Mouse (Mus musculus) 416B (cell line): ENCODE measurements around the gene Ttc7b.
A peak's percentile ranks its signal among the peaks of the same experiment; 100 is the strongest.

Experiments
- DNase-seq: peaks from one replicate; pipeline ENCODE4 v3.0.0; 2011; ENCODE audit warnings: low read depth

Ttc7b gene

DNA sequence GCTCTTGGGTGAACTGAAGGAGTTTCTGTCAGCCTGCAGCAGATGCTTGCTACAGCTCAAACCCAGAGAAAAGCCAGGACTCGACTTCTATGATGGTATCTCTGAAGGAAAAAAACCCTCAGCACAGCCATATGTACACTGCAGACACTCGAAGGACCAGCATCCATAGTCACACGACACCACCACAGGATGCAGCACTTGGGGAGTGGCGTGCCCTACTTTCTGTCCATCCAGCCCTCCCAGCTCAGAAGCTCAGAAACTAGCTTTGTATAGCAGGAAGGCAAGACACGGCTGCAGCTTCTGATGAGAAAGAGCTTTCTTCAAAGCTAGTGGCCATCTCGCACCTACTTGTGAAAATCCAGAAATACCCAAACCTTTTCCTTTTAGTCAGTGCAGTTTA lies 104.8 kb downstream of the Ttc7b start:
- DNase-seq: no peak

- DNase-seq: no peak
Observed at GRCm38 (mm10) chr12:100414717-100415398, 105.8 kb downstream of the Ttc7b start.

DNA sequence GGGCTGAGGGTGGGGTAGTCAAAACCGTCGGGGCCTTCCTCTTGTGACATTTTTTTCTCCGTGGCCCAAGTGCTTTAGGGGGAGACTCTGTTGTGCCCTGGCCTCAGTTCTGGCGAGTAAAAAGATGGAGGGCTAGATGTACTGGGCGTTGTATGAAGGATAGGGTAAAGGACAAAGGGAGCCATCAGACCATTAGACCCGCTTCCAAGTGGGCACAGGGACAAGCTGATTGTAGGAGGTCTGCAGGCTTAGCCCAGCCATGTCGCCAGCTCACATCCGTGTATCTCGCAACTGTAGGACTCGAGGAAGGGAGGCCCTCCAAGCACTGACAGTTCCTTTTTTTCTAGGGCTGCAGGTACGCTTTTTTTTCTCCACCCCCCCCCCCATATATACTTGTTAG lies 111.9 kb downstream of the Ttc7b start:
- DNase-seq: no peak

DNA sequence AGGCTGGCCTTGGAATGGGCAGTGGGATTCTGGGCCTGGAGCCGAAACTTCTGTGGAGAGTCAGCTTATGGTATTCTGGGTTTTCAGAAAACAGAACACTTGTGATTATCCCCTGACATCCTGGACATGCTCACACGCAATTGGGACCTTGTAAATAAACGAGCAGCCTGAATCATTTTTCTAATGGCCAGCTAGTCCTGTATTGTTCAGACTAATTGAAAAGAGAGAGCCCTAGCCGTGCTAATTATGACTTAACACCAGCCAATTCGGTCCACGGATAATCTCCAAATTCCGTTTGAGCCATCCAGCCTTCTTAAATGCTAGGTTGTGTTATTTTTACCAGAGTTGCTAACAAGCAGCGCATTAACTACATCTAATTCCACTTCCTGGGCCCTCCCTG lies 112.5 kb downstream of the Ttc7b start:
- no peak for DNase-seq

- no peak for DNase-seq
Observed at GRCm38 (mm10) chr12:100407371-100407770, 113.3 kb downstream of the Ttc7b start.

DNA sequence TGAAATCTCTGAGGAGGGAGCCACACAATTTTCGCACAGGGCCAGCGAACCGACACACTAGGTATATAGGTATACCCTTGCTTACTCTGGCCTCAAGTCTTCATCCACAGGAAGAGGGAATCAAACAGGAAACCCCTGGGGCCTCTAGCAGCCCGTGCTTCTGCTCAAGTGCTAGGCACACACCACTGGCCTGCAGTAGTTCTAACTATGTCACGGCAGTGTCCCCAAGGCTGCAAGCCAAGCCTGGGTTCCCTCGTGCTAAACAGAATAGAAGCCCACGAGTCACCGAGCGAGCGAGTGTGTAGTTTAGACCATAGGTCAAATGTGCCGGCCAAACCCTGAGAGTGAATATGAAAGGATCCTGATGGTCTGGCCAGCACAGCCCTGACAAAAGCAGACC lies 114.5 kb downstream of the Ttc7b start:
- DNase-seq: no peak

GRCm38 (mm10) chr12:100405512-100406030 lies 115.1 kb downstream of the Ttc7b start:
- DNase-seq: no peak

GRCm38 (mm10) chr12:100404430-100404829 lies 116.2 kb downstream of the Ttc7b start:
- no peak for DNase-seq

DNA sequence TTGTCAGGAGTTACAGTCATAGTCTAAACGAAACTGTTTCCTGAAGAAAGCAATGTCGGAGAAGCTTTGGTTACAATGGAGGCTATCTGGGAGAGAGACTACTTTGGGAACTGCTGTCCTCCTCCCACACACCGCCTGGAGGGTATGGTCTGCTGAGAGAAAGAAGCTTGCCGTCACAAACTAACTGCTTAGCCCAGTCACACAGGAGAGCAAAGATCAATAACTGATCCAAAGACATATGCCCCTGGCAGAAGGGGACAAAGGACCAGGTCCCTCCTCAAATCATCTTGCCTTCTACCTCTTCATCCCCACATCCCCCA lies 117.7 kb downstream of the Ttc7b start:
- DNase-seq: no peak

- no peak for DNase-seq
Observed at GRCm38 (mm10) chr12:100402296-100403004, 118.2 kb downstream of the Ttc7b start.

GRCm38 (mm10) chr12:100400119-100400518 lies 120.5 kb downstream of the Ttc7b start:
- DNase-seq: no peak

DNA sequence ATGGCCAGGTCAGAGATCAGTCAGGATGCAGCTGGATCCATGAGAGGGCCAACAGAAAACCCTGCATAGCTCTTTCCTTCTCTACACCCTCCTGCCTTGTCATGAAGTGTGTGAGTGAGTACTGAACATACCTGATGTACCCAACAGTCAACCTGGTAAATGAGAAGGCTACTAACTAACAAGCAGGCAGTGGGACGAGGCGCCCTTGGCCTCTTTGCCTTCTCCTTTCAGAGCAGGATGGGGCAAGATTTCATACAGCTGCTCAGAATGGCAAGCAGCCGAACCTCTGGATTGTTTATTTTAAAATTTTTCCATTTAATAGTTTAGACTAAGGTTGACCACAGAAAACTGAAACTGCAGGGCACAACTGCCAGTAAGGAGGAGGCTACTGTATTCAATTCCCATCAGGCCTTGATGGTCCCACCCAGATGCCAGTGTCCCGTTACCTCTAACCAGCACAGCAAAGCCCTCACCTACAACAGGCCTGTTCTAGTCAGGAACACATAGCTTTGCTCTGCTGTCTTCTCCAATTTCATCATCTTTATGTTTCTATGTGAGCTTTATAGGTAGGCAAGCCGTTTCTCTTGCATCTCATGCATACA lies 121.4 kb downstream of the Ttc7b start:
- DNase-seq: no peak

- DNase-seq: no peak
Observed at GRCm38 (mm10) chr12:100398268-100398943, 122.2 kb downstream of the Ttc7b start.

DNA sequence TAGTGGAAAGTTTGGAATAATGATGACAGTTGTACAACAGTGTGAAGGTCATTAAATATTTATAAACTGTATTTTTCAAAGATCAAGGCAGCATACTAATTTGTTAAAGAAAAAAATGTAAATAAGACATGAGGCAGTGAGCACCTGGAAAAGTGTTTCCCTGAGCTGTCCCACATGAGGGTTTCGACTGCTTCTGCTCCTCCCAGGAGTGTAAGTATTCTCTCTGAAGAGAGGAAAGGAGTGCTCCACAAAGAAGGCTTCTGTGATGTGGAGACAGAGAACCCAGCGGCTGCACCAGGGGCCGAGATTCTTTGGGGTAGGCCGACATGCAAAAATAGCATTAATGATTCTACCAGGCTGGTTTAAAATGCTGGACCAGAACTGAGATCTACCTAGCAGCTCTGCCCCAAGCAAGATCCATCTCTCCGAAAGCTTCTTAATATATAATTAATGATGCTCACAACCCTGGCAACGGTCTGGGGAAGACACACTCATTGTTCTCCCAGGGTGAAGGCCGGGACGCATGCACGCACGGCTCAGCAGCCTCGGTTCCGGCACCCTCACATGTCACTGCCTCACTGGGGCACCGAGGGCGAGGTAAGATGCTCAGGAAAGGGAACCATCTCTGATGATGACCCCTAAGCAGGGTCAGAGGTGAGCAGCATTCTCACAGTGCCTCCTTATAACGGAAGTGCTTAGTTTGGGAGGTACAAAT lies 123.0 kb downstream of the Ttc7b start:
- no peak for DNase-seq

DNA sequence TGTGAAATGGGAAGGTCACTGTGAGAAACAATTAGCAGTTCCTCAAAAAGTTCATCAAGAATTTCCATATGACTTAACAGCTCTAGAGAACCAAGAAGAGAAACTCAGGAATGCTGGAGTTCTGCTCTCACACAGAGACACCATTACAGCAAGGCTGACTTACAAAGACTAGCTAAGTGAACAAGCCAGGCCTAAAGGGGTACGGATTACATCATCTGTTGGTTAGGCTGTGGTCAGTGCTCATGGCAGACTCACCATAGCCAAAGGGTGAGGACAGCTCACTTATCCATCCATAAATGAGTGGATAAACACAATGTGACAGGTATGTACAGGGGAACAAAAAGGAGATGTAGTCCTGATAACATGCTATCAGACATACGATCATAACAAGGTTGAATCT lies 123.8 kb downstream of the Ttc7b start:
- peak; percentile 56 for DNase-seq

GRCm38 (mm10) chr12:100393532-100393931 lies 127.1 kb downstream of the Ttc7b start:
- DNase-seq: no peak

- DNase-seq: no peak
Observed at GRCm38 (mm10) chr12:100393109-100393508, 127.5 kb downstream of the Ttc7b start.

DNA sequence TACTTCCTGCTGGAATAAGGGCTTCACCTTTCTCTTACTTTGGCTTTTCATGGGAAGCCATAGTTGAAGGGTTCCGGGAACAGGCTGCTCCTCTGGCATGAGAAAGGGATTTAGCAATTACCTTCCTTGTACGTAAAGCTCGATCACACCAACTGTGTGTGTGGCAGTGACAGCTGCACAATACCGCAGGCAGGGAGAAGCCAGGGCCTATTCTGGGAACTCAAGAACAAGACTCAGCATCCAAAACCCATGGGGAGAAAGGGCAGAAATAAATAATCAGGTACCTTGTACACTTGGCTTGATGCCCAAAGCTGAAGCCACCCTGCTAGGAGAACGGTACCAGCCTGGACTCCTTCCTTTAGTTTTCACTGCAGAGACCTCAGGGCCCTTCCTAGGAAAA lies 128.2 kb downstream of the Ttc7b start:
- no peak for DNase-seq

DNA sequence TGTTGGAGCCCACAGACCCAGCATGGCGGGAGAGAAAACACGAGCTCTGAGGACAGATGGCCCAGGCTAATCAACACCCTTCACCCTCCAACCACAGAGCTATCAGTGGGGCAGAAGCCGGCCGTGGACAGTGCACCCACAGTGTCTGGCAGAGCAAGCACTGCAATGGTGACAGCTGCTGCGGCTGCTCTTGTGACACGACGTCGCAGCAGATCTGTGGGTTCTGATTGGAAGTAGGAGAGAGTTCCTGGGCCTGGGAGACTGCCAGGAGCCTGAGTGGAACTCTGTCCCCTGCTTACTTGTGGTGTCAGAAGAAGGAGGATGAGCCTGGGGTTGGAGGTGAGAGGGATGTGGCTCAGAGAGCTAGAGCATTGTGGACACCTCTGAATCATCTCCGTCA lies 128.7 kb downstream of the Ttc7b start:
- no peak for DNase-seq

DNA sequence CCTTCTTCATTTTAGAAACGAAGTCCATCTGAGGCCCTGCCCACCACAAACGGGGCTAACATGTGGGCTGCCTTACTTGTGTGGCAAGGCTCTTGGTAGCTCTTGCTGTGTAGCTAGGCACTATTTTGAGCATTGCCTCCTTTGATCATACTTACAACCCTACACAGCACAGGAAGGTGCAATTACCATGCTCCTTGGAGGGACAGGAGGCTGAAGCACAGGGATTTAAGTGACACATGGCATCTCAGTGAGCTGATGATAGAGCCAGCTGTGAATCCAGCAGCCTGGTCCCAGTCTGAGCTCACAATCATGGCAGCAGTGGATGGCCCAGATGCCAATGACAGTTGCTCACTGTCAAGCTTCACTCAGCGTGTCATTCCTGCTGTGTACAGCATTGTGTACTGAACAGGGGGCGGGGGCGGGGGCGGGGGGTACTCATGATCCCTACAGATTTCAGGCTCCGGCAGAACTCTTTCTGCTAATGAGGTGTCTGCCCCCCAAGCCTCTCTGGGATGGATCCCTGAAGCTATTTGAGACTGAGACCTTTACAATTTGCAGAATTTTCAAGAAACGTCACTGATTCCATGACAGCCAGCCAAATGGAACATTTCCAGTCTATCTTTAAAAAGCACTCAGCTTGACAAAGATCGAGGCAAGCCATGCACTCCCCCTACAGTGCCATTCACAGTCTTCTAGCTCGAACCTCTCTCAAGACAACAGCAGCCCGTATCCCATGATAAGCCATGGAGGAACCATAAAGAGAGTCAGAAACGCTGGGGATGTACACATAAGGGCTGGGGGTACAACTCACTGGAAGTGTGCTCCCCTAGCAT lies 130.5 kb downstream of the Ttc7b start:
- no peak for DNase-seq

DNA sequence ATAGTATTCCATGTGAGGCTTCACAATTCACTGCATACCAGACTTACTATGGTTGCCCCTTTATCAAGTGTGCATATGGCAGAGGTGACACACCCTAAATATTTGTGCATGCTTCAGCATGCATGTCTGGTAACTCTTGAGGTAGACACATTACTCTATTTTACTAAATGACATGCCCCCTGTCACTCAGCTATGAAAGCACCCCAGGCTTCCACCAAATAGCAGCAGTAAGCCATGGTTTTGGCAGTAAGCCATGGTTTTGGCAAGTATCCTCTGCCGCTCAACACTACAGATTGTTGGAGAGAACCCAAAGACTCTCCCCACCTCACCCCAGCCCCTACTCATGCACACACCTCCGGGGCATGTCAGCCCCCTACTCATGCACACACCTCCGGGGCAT lies 134.4 kb downstream of the Ttc7b start:
- DNase-seq: no peak
